Mouse (Mus musculus): ENCODE data around the gene Ptk6. TPM values are rescaled to one million over a fixed set of nuclear protein-coding genes. Genes with fewer than 3 reads are reported as not detected.

The Ptk6 gene
- polyA plus RNA-seq, 1 experiment from 2014 or later: 0.14 TPM

GRCm38 (mm10) chr2:181147546-181148317, 54.9 kb downstream of the Ptk6 start:
- ATAC-seq: peak; percentile 71; the same call in 1 of the 2 replicates

GRCm38 (mm10) chr2:181146976-181147545, 55.5 kb downstream of the Ptk6 start:
- WGBS: 55% methylated on average over 4 of the region's 4 CpGs

More at GRCm38 (mm10) chr2:181147546-181148317, 54.9 kb downstream of the Ptk6 start:
- H3K4me2 ChIP-seq (replicated peaks): peak overlapping the region; percentile 90
- H3K4me3 ChIP-seq (replicated peaks): peak overlapping the region; percentile 37
- no peaks in the 10 kb centered on the region for H3K9me3 ChIP-seq
- H3K27ac ChIP-seq: no peak overlapping the region
- H3K36me3 ChIP-seq: no peaks in the 10 kb centered on the region
- WGBS: 1% methylated on average over 44 of the region's 61 CpGs
- no peaks in the 10 kb centered on the region; the same call in 1 of the 2 replicates for H3K4me1 ChIP-seq (replicated peaks)
- H3K27me3 ChIP-seq (replicated peaks): peaks cover 51% of the 10 kb centered on the region
- no peak overlapping the region; the same call in 1 of the 2 replicates for H3K9ac ChIP-seq

GRCm38 (mm10) chr2:181144675-181145074, 57.9 kb downstream of the Ptk6 start:
- Histone ChIP-seq H3K27ac (no peak overlapping the region), H3K9me3 (no peaks in the 10 kb centered on the region), H3K9ac (no peak overlapping the region), H3K36me3 (no peaks in the 10 kb centered on the region), H3K4me1 (replicated peaks) (no peaks in the 10 kb centered on the region; the same call in 1 of the 2 replicates), H3K4me3 (replicated peaks) (no peak overlapping the region), H3K4me2 (replicated peaks) (no peak overlapping the region), H3K27me3 (replicated peaks) (peaks cover 33% of the 10 kb centered on the region)
- no peak for ATAC-seq
- WGBS: 76% methylated on average over 2 of the region's 2 CpGs

More at GRCm38 (mm10) chr2:181146976-181147545, 55.5 kb downstream of the Ptk6 start:
- ATAC-seq: no peak
- no peak overlapping the region for H3K27ac ChIP-seq
- H3K27me3 ChIP-seq (replicated peaks): peaks cover 48% of the 10 kb centered on the region
- no peak overlapping the region for H3K4me3 ChIP-seq (replicated peaks)
- no peak overlapping the region for H3K9ac ChIP-seq
- H3K4me1 ChIP-seq (replicated peaks): no peaks in the 10 kb centered on the region; the same call in 1 of the 2 replicates
- no peaks in the 10 kb centered on the region for H3K9me3 ChIP-seq
- no peaks in the 10 kb centered on the region for H3K36me3 ChIP-seq
- peak overlapping the region; percentile 90 for H3K4me2 ChIP-seq (replicated peaks)

Other genes starting within 250 kb of the Ptk6 start
- 37.4 and 41.1 TPM in 2 replicates for gene Nkain4, start 248.1 kb downstream of the Ptk6 start, polyA plus RNA-seq (2015; fragmentation: Nextera tagmentation; extraction: Ambion mirVana)
- gene Arfgap1, start 235.6 kb downstream of the Ptk6 start, polyA plus RNA-seq (2015; fragmentation: Nextera tagmentation; extraction: Ambion mirVana): 77.9 and 85.0 TPM in 2 replicates
- gene Col20a1, start 216.3 kb downstream of the Ptk6 start, polyA plus RNA-seq (2015; fragmentation: Nextera tagmentation; extraction: Ambion mirVana): 0.39 and 0.52 TPM in 2 replicates
- gene Chrna4, start 159.2 kb downstream of the Ptk6 start, polyA plus RNA-seq (2015; fragmentation: Nextera tagmentation; extraction: Ambion mirVana): 1.1 and 1.2 TPM in 2 replicates
- 1.3 and 1.5 TPM in 2 replicates for gene Kcnq2, start 67.5 kb downstream of the Ptk6 start, polyA plus RNA-seq (2015; fragmentation: Nextera tagmentation; extraction: Ambion mirVana)
- gene Eef1a2, start 45.8 kb downstream of the Ptk6 start, polyA plus RNA-seq (2015; fragmentation: Nextera tagmentation; extraction: Ambion mirVana): 0.10 and 0.26 TPM in 2 replicates
- 264 and 275 TPM in 2 replicates for gene Ppdpf, start 15.5 kb downstream of the Ptk6 start, polyA plus RNA-seq (2015; fragmentation: Nextera tagmentation; extraction: Ambion mirVana)
- 0.05 TPM in 1 of 2 replicates, not detected in the other for gene Srms, start 10.4 kb upstream of the Ptk6 start, polyA plus RNA-seq (2015; fragmentation: Nextera tagmentation; extraction: Ambion mirVana)
- gene Fndc11, start 17.2 kb upstream of the Ptk6 start, polyA plus RNA-seq (2015; fragmentation: Nextera tagmentation; extraction: Ambion mirVana): not detected in 2 replicates
- 2.2 and 2.8 TPM in 2 replicates for gene Helz2, start 39.2 kb upstream of the Ptk6 start, polyA plus RNA-seq (2015; fragmentation: Nextera tagmentation; extraction: Ambion mirVana)
- 11.3 and 13.2 TPM in 2 replicates for gene Gmeb2, start 85.2 kb upstream of the Ptk6 start, polyA plus RNA-seq (2015; fragmentation: Nextera tagmentation; extraction: Ambion mirVana)
- gene Stmn3, start 111.7 kb upstream of the Ptk6 start, polyA plus RNA-seq (2015; fragmentation: Nextera tagmentation; extraction: Ambion mirVana): 44.0 and 44.1 TPM in 2 replicates
- 30.3 and 32.8 TPM in 2 replicates for gene Rtel1, start 117.0 kb upstream of the Ptk6 start, polyA plus RNA-seq (2015; fragmentation: Nextera tagmentation; extraction: Ambion mirVana)
- 35.7 and 36.7 TPM in 2 replicates for gene Zgpat, start 162.1 kb upstream of the Ptk6 start, polyA plus RNA-seq (2015; fragmentation: Nextera tagmentation; extraction: Ambion mirVana)
- 55.4 and 58.3 TPM in 2 replicates for gene Arfrp1, start 162.6 kb upstream of the Ptk6 start, polyA plus RNA-seq (2015; fragmentation: Nextera tagmentation; extraction: Ambion mirVana)
- 17.1 and 19.4 TPM in 2 replicates for gene Lime1, start 177.3 kb upstream of the Ptk6 start, polyA plus RNA-seq (2015; fragmentation: Nextera tagmentation; extraction: Ambion mirVana)

Data from intestine, embryonic 15.5 days (tissue).